Mouse (Mus musculus) heart, adult 2 months (tissue): ENCODE data around the gene F7. TPM values are rescaled to one million over a fixed set of nuclear protein-coding genes. Genes with fewer than 3 reads are reported as not detected.

Experiments used
- DNase-seq, 2 experiments: peaks; one replicate each; pipeline ENCODE4 v3.0.0; 2021
- H3K27ac ChIP-seq: fragments of 200-600 bp; 2 replicates; pipeline ENCODE4 v1.8.1; 2022
- H3K27me3 ChIP-seq: fragments of 200-500 bp; 2 replicates; pipeline ENCODE4 v1.6.1; 2012; ENCODE audit warnings: mild to moderate bottlenecking, low read length, inconsistent platforms, mixed read lengths; ENCODE audit not compliant: control insufficient read depth, insufficient read depth
- H3K36me3 ChIP-seq: fragments of 200-500 bp; 2 replicates; pipeline ENCODE4 v1.6.1; 2012; ENCODE audit warnings: low read length, inconsistent platforms; ENCODE audit not compliant: control insufficient read depth, insufficient read depth
- H3K4me1 ChIP-seq: fragments of 200-500 bp; 2 replicates; pipeline ENCODE4 v1.6.1; 2011; ENCODE audit warnings: low read length; ENCODE audit not compliant: control insufficient read depth, insufficient read depth
- H3K4me3 ChIP-seq: fragments of 200-600 bp; 2 replicates; pipeline ENCODE4 v1.8.1; 2022
- H3K79me2 ChIP-seq: fragments of 200-500 bp; replicated peaks from 2 replicates; pipeline ENCODE4 v1.6.1; 2012; ENCODE audit warnings: mild to moderate bottlenecking, inconsistent platforms, low read length, moderate library complexity, mixed read lengths; ENCODE audit not compliant: control insufficient read depth, insufficient read depth
- H3K9ac ChIP-seq: fragments of 200-500 bp; 2 replicates; pipeline ENCODE4 v1.6.1; 2012; ENCODE audit warnings: low read depth, mild to moderate bottlenecking, control low read depth, inconsistent platforms, low read length, mixed read lengths
- CTCF ChIP-seq: fragments of 200-600 bp; IDR thresholded peaks from 2 replicates; pipeline ENCODE4 v1.8.1; 2022; ENCODE audit warnings: antibody characterized with exemption, mild to moderate bottlenecking, moderate library complexity
- EP300 ChIP-seq: fragments of 200-500 bp; IDR thresholded peaks from 2 replicates; pipeline ENCODE4 v1.6.1; 2011; ENCODE audit warnings: low read depth, low read length, control low read depth; ENCODE audit not compliant: insufficient read depth
- POLR2A ChIP-seq: fragments of 200-500 bp; IDR thresholded peaks from 2 replicates; pipeline ENCODE4 v1.6.1; 2011; ENCODE audit warnings: mild to moderate bottlenecking, low read depth, low read length, control low read depth; ENCODE audit not compliant: insufficient read depth
- WGBS: fragments of 180-500 bp; shearing (Covaris S2); methylation state at CpG from one replicate; pipeline ENCODE4 v1.1.7; 2018; 5-methylcytosine and 5-hydroxymethylcytosine counted together
- intact Hi-C: fragments of 180-260 bp; cut with DNase I; formaldehyde crosslinking; loops from one replicate; pipeline ENCODE4 v1.15.1; 2025
- polyA plus RNA-seq: library from polyadenylated mRNA; depleted of rRNA; stranded (reverse); fragments of >200 nt; gene quantifications from 2 replicates; pipeline ENCODE4 v1.2.3, GENCODE M21; 2012
- total RNA-seq, 2 experiments: library from RNA; stranded (reverse); gene quantifications; 2 replicates each; pipeline ENCODE4 v1.2.3; 2021

F7 gene
- total and polyA plus RNA-seq, 3 experiments = 0.21 to 0.45 (median 0.21) TPM

GRCm38 (mm10) chr8:13036346-13036812 lies 10.5 kb downstream of the F7 start:
- Histone ChIP-seq H3K9ac (no peak overlapping the region), H3K27me3 (no peaks in the 10 kb centered on the region)
- intact Hi-C loops = loop anchor here (5.0 kb wide), 1 partner anchor 149 kb away; no protein-coding TSS in a partner anchor

GRCm38 (mm10) chr8:13037015-13037414 lies 11.2 kb downstream of the F7 start, which contains the start of gene F10:
Gene F10, plus strand, starts transcription at chr8:13037308.
- Histone ChIP-seq H3K27ac (no peak within 1 kb of the TSS), H3K79me2 (no peaks in the 10 kb centered on the region), H3K27me3 (no peaks in the 10 kb centered on the region), H3K4me1 (no peaks in the 10 kb centered on the region; the same call in 1 of the 2 replicates), H3K9ac (no peak within 1 kb of the TSS), H3K36me3 (no peaks in the 10 kb centered on the region), H3K4me3 (no peak within 1 kb of the TSS)
- WGBS = 57% methylated on average over 7 of the region's 7 CpGs
- DNase-seq = peak in 1 of 2 experiments; percentile 13
- TF ChIP-seq CTCF = no peak
- no peak for TF ChIP-seq POLR2A
- TF ChIP-seq EP300 = no peak
- intact Hi-C loops = loop anchor here (5.0 kb wide), 1 partner anchor 150 kb away; no protein-coding TSS in a partner anchor

More at GRCm38 (mm10) chr8:13036346-13036812, 10.5 kb downstream of the F7 start:
- Histone ChIP-seq H3K4me3 (no peak overlapping the region), H3K36me3 (no peaks in the 10 kb centered on the region), H3K27ac (no peak overlapping the region), H3K4me1 (no peaks in the 10 kb centered on the region; the same call in 1 of the 2 replicates), H3K79me2 (no peaks in the 10 kb centered on the region)
- no peak for TF ChIP-seq CTCF
- TF ChIP-seq EP300 = no peak
- no peak for TF ChIP-seq POLR2A
- WGBS = 51% methylated on average over 10 of the region's 10 CpGs
- DNase-seq = peak in 1 of 2 experiments; percentile 24

GRCm38 (mm10) chr8:13037569-13037968 lies 11.7 kb downstream of the F7 start:
- DNase-seq = no peak
- H3K79me2 ChIP-seq = no peaks in the 10 kb centered on the region
- WGBS = 31% methylated on average over 5 of the region's 5 CpGs
- no peaks in the 10 kb centered on the region for H3K27me3 ChIP-seq
- no peak overlapping the region for H3K4me3 ChIP-seq
- H3K36me3 ChIP-seq = no peaks in the 10 kb centered on the region
- no peak for TF ChIP-seq EP300
- no peaks in the 10 kb centered on the region; the same call in 1 of the 2 replicates for H3K4me1 ChIP-seq
- H3K9ac ChIP-seq = no peak overlapping the region
- intact Hi-C loops = loop anchor here (5.0 kb wide), 1 partner anchor 150 kb away; no protein-coding TSS in a partner anchor
- H3K27ac ChIP-seq = no peak overlapping the region

GRCm38 (mm10) chr8:13039054-13039453 lies 13.2 kb downstream of the F7 start:
- intact Hi-C loops = loop anchor here (5.0 kb wide), 1 partner anchor 152 kb away; no protein-coding TSS in a partner anchor

GRCm38 (mm10) chr8:13041459-13041858 lies 15.6 kb downstream of the F7 start:
- intact Hi-C loops = no loop called here
- Histone ChIP-seq H3K27me3 (no peaks in the 10 kb centered on the region), H3K9ac (no peak overlapping the region), H3K27ac (no peak overlapping the region), H3K79me2 (no peaks in the 10 kb centered on the region), H3K4me1 (no peaks in the 10 kb centered on the region; the same call in 1 of the 2 replicates), H3K36me3 (no peaks in the 10 kb centered on the region), H3K4me3 (no peak overlapping the region)
- no peak for DNase-seq
- 84% methylated on average over 4 of the region's 4 CpGs for WGBS
- TF ChIP-seq EP300 (no peak), POLR2A (no peak), CTCF (no peak)

More at GRCm38 (mm10) chr8:13039054-13039453, 13.2 kb downstream of the F7 start:
- Histone ChIP-seq H3K79me2 (no peaks in the 10 kb centered on the region), H3K36me3 (no peaks in the 10 kb centered on the region), H3K4me3 (no peak overlapping the region), H3K4me1 (no peaks in the 10 kb centered on the region; the same call in 1 of the 2 replicates), H3K27me3 (no peaks in the 10 kb centered on the region), H3K9ac (no peak overlapping the region), H3K27ac (no peak overlapping the region)
- DNase-seq = no peak
- no peak for TF ChIP-seq EP300
- no peak for TF ChIP-seq CTCF
- no peak for TF ChIP-seq POLR2A
- WGBS = 75% methylated on average over 6 of the region's 6 CpGs

GRCm38 (mm10) chr8:13047652-13048051 lies 21.8 kb downstream of the F7 start:
- intact Hi-C loops = no loop called here

More at GRCm38 (mm10) chr8:13047652-13048051, 21.8 kb downstream of the F7 start:
- H3K27me3 ChIP-seq = no peaks in the 10 kb centered on the region
- DNase-seq = no peak
- no peak overlapping the region for H3K27ac ChIP-seq
- H3K4me1 ChIP-seq = no peaks in the 10 kb centered on the region
- H3K36me3 ChIP-seq = no peaks in the 10 kb centered on the region
- no peak overlapping the region for H3K9ac ChIP-seq
- no peak overlapping the region for H3K4me3 ChIP-seq
- no peaks in the 10 kb centered on the region for H3K79me2 ChIP-seq
- WGBS = 53% methylated on average over 5 of the region's 5 CpGs
- no peak for TF ChIP-seq EP300
